Mouse (Mus musculus): ENCODE data around the gene Lrrc45.
"Not testable (repeated sequence)": the region's sequence is repeated elsewhere in the genome, so short reads cannot be mapped to it uniquely, and the experiment has no call there.

Lrrc45 gene

DNA sequence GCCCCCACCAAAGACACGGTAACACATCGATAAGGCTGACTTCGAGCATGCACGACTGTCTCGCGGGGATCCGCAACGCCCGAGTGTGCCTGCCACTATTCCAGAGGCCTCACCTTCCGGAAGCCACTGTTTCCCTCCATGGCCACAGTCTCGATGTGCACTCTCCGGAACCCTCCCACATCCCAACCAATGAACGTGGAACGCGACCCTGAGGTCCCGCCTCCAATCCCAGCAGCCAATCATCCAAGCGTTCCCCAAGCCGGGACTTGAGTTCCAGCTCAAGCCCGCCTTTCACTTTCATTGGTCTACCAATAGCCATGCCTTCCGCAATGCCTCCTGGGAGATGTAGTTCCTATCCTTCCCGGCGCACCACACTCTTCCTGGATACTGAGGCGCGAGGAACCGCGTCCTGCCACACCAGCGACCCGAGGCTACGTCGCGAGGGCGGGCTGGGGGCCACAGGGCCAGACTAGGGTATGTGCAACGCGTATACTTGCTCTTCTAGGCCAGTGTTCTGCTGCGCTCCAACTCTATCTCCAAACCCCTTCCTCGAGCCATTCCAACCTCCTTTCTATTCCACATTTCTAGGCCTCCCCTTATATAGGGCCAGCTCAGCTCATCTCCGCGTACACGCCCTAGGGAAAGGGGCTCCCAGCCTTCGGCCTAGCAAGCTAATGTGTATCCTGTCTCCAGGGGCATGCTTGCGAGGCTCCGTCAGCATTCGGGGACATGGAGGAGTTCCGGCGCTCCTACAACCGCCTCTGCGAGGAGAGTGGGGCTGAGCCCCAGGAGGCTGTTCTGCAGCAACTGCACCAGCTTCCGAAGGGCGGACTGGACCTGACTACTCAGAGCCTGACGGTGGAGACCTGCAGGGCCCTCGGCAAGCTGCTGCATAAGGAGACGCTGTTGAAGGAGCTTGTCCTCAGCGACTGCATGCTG, at the start of gene Lrrc45, which contains the start of gene Cenpx:
Lrrc45 (plus strand) TSS at position 346 of the 939 bp plus-strand sequence.
Cenpx (minus strand) TSS at position 159 of the 939 bp plus-strand sequence.
- peak; percentile 97 for DNase-seq (ENCODE audit: low spot score)

DNA sequence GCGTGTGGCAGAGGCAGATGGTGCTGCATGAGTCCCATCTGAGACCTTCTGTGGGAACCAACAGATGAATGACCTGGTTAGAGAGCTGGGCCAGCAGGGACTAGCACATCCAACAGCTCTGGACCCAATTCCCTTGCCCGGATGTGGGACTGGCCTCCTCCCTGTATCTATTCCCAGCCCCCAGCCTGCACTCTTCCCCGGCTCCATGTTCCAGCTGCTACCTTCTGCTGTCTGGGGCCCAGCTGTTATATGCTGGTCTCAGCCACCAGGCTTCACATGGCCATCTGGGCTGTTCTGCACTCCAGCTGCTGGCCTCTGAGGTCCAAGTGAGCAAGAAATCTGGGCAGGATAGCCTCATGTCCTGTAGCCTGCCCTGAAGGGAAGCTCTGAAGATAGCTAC, 48.3 kb upstream of the Lrrc45 start:
- peak; percentile 53 for DNase-seq (ENCODE audit: low spot score)

DNA sequence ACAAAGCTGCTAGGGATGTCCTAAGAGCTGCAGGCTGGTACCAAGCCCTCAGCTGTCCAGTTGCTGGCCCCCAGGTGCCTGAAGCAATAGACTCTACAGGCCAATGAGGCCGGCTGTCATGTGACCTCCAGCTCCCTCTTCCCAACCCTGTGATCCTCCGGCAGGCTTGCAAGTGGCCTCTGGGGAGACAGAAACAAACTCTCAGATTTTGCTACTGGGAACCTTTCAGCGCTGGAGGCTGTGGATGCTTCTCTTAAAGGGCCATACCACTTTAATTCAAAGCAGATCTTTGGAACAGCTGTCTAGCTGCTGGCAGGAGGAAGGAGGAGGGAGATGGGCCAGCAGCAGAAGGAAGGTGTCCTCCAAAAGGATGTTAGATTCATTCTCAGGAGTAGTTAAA, 47.1 kb upstream of the Lrrc45 start:
- DNase-seq (ENCODE audit: low spot score) = no peak

DNA sequence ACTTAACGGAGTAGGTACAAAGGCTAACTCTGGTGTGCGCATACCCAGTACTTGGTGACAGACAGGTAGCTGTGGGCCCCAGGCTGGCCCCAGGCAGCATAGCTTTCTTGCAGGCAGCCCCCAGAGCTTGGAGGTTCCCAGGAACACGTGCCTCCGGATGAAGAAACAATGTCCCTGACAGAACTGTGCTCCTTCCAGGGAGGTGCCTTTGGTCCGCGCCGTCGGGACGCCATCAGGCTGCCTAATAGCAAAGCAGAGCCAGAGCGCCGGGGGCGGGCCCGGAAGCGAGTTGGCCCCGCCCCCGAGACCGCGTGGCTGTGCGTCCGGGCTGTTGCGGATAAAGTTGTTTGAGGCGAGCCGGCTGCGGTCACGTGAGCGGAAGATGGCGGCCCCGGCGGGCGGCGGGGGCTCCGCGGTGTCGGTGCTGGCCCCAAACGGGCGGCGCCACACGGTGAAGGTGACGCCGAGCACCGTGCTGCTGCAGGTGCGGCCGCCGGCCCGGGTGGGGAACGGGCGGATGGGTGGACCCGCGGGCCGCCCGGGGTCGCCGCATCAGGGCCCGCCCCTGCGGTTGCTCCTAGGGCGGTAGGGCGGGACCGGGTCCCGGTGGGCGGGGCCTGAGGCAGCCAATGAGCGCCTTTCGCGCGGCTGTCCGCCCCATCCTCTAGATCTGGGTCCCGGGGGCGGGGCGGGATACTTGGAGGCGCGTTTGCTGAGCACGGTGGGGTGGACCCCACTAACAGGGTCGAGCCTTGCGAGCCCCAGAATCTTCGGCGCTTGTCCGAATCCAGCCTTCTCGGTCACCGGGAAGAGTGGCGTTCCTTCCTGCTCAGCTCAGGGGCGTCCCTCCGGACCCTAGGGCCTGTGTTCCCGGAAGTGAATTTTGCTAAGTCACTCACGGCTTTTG, 40.8 kb upstream of the Lrrc45 start, which contains the start of gene Aspscr1:
Aspscr1 (plus strand) TSS at position 287 of the 907 bp plus-strand sequence.
- DNase-seq (ENCODE audit: low spot score) = peak; percentile 97

DNA sequence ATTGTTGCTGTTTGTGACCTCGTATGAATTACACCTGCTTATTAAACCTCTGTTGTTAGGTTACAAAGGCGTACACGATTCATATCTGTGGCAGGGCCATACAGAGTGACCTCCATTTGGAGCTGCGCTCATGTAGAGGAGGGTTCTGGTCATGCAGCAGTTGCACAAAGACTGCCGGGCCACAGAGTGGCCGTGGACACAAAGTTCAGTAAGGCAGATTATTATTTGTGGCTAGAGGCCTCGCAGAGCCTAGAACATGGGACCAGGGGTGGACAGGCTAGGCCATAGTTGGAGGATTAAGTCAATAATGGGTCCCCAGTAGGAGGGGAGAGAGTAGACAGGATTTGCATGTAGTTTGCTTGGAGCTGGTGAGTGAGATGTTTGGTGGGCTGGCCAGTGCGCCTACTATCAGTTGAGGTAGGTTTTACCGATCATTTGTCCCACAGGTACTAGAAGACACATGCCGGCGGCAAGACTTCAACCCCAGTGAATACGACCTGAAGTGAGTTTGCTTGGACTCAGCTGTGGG, 40.1 kb upstream of the Lrrc45 start:
- no peak for DNase-seq (ENCODE audit: low spot score)

DNA sequence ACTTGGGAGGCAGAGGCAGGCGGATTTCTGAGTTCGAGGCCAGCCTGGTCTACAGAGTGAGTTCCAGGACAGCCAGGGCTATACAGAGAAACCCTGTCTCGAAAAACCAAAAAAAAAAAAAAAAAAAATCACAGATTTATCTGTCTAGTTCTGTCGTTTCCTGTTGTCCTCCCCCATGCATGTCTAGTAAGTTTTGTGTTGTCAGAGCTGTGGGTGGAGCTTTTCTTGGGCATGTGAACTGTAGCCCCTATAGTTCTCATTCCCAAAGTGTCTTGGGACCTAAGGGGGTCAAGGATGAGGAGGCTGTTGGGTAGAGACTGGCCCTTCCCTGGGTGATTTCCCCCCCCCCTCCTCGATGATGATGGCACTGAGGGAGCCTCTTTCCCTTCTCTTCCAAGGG, 37.9 kb upstream of the Lrrc45 start:
- DNase-seq (ENCODE audit: low spot score) = not testable (repeated sequence)

DNA sequence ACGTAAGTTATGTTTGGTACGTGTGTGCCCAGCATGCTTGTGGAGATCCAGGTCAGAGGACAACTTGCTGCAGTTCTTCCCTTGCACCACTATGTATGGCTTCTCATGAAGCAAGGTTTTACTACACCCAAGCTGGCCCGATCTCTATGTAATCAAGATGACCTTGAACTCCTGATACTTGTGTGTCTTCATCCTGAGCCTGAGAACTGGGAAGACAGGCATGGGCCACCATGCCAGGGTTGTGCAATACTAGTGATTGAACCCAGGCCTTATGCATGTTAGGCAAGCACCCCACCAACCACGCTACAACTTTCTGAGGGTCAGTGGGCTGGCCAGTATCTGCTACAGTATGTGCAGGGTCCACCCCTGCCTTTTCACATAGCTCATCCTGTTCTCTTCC, 36.8 kb upstream of the Lrrc45 start:
- no peak for DNase-seq (ENCODE audit: low spot score)

DNA sequence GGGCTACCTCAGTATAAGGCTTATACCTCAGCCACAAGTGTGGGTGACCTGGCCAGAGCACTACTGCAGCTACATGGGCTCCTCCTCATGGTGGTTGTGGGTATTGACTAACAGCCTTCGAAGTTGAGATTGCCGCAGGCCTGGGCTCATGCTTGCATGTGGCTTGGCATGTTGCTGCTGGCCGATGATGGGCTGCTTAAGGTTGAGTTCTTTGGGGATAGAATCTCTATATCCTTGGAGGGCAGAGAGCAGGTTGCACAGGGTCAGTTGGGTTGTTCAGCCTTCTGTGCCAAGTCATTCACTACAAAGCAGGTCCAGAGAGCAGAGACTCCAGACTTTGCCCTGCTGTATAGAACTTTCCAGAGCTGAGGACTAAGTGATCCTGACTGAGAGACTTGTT, 33.8 kb upstream of the Lrrc45 start:
- peak; percentile 35 for DNase-seq (ENCODE audit: low spot score)

DNA sequence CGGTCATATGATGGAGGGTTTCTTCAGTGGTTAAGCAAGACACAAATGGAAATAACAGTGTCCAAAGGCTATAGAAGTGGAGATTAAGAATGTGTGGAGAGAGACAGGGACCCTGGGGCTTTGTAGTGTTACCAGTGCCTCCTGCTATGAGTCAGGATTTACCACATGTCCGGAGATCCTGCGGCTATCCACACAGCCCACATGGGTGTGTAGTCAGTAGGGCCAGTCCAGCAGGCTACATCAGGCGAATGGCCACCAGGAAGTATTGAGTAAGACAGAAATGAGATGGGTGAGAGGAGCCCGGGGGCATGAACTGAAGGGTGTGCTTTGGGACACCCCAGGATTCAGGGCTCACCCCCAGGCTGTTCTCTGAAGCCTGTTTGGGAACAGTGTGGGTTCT, 31.0 kb upstream of the Lrrc45 start:
- DNase-seq (ENCODE audit: low spot score) = no peak

DNA sequence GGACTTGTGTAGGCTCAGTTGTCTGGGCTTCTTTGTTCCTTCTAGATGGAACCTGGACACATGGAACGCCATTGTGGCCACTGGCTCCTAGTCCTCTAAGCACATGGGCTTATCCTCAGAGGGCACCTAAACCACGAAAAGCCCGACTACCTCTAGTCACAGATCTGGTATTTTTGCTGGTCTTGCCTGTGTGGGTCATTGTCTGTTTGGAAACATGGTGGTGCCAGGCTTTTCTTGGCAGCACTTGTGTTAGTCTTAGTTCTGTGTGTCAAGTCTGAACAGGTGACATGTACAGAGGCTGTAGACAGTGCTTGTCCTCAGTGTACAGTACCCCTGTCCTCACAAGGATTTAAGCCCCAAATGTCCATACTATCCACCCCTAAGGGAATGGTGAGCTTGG, 30.2 kb upstream of the Lrrc45 start:
- DNase-seq (ENCODE audit: low spot score) = no peak

DNA sequence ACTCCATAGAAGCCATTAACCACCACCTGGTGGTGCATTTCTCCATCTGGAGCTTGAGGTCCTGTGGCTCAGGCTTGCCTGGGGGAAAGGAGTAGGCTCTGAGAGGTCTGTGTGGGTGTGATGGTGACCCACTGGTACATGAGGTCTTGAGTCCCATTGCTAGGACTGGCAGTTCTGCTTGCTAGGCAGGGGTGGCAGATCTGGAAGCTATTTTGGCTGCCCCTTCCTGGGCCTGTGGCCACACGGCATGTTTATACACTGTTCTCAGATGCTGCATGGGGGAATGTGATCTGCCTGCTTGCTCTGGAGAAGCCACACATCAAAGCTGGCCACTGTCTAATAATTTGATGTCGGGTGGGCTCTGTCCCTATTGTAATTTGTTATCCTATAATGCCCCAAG, 29.6 kb upstream of the Lrrc45 start:
- DNase-seq (ENCODE audit: low spot score) = no peak

DNA sequence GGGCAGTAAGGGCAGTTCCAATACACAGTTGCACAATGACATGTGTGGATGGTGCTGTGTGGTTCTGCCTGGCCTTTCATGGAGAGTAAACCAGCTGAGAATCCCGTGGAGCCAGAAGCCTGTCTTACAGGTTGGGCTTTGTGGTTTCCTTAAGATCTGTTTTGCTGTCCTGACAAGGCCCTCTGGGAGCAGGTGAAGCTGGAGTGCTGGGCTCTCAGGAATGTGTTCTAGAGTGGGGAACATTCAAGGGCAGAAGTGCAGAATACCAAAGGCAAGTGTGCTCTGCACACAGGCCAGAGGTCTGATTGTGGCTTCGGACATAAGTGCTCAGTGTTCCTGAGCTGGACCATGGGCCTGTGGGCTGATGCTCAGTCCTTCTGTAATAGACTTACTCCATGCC, 29.1 kb upstream of the Lrrc45 start:
- DNase-seq (ENCODE audit: low spot score) = no peak

DNA sequence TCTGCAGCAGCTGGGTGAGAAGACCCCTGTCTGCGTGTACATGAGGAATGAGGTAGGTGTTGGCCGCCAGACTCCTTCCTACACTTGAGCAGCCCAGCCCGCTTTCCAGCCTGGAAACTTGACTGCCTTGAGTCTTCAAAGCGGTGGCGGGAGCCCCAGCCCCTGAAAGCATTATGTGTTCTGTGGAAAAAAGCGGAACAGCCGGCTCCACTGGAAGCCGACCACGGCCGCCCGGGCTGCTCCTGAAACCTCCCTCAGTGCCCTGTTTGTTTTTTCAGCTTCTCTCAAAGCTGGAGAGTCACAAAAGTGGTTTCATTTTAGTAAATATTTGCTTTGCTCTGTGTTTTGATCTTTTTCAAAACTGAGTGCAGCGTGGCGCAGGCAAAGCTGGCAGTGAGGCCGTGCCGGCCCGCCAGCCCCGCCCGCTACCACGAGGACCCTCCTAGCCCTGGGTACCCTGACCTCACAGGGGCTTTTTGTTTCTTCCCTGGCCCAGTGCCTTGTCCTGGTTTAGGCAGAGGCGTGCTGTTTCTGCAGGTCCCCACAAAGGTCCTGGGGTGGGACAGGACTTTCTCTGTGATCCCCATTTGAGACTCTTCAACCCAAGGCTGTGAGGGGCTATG, 27.0 kb upstream of the Lrrc45 start:
- peak; percentile 43 for DNase-seq (ENCODE audit: low spot score)

DNA sequence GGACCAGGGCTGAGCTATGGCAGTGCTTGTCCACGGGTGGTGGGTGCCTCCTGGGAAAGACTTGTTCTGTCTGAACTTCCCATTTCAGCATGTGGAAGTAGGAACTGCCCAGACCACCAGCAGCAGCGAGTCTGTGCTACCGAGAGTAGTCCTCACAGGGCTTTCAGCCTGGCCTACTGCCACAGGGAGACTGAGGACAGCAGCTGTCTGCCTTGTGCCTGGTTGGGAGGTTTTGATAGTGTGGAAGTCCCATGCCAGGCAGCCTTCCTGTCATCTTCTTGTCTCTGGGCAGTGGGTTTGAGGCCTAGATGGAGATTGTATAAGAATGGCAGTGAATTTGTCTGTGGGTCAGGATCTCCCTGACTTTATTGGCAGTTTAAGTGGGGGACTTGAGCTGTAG, 24.4 kb upstream of the Lrrc45 start:
- DNase-seq (ENCODE audit: low spot score) = no peak

DNA sequence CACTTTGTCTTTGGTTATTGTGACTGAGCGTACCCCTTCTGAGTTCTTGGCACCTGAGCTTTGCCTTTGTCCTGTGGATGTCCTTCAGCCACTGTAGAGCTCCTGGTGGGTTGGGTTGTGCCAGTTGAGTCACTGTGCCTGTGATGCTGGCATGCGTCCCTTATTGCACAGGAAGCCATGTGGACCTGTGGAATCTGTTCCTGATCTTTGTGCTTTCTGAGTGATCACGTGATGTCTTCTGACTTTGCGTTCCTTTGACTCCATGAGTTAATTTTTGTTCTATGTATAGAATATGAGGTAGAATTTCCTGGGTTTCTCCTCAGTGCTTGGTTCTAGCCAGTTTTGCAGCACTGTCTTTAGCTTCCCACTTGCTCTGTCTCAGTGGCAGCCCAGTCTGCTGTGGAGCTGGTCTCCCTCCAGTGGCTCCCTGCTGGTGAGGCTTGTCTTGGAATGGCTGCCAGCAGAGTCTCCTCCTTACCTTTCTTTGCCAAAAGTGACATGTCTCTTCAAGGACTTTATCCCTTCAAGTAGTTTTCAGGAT, 21.2 kb upstream of the Lrrc45 start:
- DNase-seq (ENCODE audit: low spot score) = no peak

DNA sequence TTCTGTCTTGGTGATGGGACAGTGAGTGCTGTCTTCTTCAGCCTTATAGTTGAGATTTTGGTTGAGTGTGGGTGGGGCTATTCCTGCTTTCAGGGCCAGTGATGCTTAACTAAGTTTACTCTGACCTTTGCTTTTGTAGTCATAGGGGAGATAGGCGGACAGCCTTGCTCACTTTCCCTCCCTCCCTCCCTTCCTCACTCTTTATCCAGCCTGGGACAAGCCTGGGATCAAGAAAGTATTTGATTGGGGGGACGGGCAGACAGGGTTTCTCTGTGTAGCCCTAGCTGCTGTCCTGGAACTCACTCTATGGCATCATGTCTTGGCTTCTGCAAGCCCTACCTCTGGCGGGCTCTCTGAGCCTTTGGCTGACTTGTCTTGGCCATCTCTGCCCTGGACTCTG, 20.3 kb upstream of the Lrrc45 start:
- DNase-seq (ENCODE audit: low spot score) = no peak

DNA sequence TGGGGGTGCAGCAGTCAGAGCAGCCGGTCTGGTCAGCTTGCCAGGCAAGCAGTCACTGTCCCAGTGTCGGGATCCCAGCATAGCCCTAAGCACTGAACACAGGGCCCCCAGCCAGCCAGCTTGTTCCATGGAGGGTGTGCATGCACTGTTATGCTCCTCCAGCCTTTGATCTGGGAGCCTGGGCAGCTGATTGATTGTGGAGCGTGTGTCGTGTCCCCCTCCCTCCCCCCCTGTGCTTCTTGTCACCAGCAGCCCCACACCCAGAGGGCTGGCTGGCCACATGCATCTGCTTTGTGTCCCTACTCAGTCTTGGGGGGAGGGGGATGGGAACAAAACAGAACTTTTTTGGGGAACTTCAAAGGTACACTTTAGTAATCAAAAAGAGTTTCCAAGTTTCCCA, 18.5 kb upstream of the Lrrc45 start:
- DNase-seq (ENCODE audit: low spot score) = no peak

DNA sequence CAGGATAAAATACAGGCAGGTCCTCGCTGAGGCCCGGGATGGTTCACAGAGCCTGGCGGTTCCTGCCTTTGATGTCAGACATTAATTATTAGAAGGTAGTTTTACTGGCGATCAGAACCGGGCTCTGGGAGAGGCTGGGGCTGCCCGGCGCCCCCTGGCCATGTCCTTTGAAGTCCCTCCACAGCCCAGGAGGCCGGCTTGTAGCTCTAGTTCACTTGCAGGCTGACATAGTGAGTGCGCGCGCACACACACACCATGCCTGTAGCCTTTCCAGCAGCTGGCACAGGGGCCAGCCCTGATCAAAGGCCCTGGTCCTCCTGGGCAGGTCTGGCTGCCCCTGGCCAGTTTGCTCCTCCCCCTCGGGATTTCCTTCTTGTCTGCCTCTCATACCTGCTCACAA, 18.1 kb upstream of the Lrrc45 start:
- no peak for DNase-seq (ENCODE audit: low spot score)

DNA sequence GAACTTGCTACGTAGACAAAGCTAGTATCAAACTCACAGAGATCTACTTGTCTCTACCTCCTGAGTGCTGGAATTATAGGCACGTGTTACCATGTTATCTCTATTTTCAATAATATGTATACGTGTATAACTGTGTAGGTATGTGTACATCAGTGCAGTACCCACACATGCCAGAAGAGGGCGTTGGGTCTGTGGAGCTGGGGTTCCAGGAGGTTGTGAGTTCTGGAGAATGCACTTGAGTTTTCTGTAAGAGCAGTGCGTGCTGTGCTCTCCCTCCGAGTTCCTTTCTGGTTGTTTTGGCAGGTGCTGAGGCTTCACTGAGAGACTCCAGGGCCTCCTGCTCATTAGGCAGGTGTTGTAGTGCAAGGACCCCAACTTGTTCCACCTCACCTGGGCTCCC, 17.2 kb upstream of the Lrrc45 start:
- no peak for DNase-seq (ENCODE audit: low spot score)

DNA sequence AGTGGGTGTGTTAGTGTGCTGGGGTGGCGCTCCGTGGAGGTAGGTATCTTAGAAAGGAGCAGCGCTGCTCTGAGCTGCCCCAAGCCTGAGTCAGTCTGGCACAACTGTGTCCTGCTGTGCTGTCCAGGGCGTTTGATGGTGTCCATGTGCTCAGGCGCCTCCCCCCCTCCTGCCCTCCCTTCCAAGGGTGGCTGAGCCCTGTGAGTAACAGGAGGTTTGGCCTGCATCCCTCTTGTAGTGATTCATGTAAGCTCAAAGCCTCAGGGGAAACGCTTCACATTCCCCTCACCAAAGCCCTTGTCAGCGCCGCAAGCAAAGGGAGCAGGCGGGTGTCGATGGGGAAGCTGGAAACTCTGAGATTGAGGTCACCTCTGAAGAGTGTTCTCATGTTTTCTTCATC, 16.0 kb upstream of the Lrrc45 start:
- DNase-seq (ENCODE audit: low spot score) = peak; percentile 66

DNA sequence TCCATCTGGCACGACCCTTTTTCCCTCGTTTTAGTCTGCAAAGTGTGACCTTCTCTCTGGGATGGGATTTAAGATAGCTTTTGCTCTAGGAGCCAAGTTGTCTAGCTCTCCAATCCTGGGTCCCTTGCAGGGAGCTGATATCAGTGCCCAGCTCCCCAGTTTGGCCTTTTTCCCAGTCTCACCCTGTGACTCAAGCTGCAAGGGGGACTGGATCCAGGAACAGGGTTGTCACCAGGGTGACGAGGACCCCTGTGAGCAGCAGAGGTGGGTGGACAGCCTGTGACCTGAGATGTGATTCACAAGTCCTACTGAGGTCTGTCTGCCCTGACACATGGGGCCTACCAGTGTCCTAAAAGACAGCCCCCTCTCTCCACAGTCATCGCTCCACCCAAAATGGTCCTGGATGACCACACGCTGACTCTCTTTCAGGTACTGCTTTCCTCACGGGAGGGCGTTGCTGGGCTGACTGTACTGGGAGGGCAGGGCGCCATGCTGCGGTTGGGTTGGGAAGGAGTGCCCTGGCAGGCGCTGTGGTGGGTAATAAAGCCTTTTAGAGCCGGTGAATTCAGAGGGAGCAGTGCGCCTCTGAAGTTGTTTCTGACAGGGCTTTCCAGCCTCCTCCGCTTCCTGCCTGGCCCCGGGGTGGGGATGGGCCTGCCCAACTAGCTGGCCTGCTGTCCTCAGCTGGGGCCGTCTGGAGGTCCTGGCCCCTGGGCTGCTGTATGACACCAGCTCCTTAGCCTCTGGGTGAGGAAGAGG, 9.8 kb upstream of the Lrrc45 start:
- no peak for DNase-seq (ENCODE audit: low spot score)

All from urinary bladder, postnatal 14 days (tissue).